Mouse (Mus musculus) small intestine, adult 2 months (tissue): ENCODE data around the gene Ostf1.

Experiments
- CTCF ChIP-seq: fragments of 200-500 bp; IDR thresholded peaks from 2 replicates; pipeline ENCODE4 v1.5.1; 2012; ENCODE audit warnings: low read depth, mild to moderate bottlenecking, control low read depth, inconsistent platforms, low read length, moderate library complexity, mixed read lengths; ENCODE audit not compliant: insufficient replicate concordance, insufficient read length; ENCODE audit errors: extremely low read depth
- POLR2A ChIP-seq: fragments of 200-500 bp; IDR thresholded peaks from 2 replicates; pipeline ENCODE4 v1.6.1; 2012; ENCODE audit warnings: low read depth, mild to moderate bottlenecking, control low read depth, inconsistent platforms, low read length, moderate library complexity

DNA sequence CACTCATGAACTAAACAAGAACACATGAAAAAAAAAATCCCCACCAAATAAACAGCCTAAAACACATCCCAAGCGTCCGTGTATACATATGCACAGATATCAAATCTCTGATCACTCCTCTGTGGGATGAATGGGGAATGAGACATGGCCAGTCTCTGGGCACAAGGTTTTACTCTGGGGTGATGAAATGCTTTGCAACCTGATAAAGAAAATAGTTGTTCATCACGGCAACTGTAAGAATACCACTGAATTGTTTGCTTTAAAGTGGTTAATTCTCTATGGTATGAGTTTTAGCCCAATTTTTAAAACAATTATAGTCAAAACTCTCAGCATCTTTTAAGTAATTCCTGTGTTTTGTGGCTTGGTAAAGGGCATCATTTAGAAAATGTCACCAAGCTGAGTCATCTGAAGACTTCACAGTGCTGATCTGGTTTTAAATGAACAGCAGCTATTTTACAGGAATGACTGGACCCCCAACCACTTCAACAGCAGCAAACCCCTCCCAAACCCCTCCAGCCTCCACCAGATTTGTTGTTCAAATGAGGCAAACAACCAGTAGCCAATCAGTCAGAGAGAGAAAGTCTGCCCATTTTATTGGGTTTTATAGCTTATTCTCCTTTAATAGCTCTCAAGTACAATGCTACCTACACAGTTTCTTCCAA, 33.2 kb downstream of the Ostf1 start:
- no peak for TF ChIP-seq POLR2A
- no peak for TF ChIP-seq CTCF
